Mouse (Mus musculus) mature B cell (primary cell): ENCODE measurements around the gene Abr.

Experiments
- in situ Hi-C: fragments of 300-500 bp; cut with MboI; formaldehyde crosslinking; loops from 2 replicates; pipeline ENCODE4 v1.14.3; 2019

The Abr gene

DNA sequence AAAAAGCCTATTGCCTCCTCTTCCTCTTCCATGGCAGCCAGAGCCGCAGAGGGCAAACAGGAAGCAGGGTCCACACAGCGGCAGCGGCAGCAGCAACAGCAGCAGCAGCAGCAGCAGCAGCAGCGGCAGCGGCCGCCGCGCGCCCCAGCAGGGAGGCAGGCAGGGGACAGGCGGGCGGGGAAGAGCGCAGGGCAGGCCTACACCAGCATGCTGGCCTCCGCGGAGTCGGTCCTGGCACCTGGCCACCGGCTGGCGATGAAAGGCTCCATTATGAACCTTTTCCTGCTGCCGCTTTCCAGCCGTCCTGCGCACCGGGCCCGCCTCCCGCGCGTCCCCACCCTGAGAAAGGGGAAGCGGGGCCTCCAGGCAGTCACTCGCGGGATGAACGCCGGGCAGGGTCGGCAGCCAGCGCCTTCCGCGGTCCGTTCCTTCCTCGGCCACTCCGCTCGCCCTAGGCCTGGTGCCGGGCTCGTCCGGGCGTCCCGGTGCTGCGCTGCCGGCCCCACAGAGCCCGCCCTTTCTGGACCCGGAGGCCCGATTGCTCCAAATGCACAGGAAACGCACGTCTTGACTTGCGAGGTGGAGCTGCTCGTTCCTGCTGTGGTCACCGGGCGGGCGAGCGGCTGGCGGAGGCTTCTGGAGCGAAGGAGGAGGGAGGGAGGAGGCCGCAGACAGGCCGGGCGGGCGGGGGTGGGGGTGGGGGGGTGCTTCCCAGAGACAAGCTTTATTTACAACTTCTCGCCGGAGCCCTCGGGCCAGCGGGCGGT, 127.6 kb downstream of the Abr start:
- in situ Hi-C loops, result no loop called here

DNA sequence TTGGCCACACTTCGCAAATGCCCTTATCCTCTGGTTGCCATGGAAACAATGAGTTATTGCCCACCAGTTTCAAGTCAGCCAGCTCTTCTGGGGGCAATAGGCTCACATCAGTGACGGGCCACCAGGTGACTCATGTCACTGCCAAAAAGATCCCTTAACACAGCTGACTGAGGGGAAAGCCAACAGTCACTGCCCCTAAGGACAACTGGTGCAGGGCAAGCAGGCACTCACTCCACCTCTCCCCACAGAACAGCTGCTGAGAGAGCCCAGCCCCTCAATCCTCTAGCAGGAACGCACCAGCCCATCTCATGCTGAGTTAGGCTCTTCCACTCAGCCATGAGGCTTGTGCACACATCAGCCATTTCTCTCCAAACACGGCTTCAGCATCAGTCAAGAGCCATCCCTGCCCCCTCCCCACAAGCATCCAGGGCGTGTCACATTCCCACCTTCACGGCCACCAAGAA, 128.3 kb downstream of the Abr start:
- in situ Hi-C loops, result no loop called here

DNA sequence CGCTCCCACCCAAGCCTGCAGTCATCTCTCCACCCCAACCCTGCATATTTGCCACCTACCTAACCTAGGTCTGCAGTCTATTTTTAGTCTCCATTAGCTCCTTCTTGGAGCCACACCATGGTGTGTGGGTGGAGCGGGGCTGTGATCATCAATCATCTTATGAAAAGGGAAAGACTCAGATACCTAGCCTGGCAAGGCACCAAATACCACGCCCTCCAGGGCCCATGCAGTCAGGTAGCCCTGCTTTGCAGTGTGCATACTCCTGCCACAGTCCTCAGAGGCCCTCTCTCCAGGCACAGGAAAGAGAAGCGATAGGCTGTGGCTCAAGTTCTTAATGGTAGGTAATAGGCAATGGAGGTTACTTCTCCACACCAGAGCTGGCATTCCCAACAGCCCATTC, 128.9 kb downstream of the Abr start:
- in situ Hi-C loops, result no loop called here

DNA sequence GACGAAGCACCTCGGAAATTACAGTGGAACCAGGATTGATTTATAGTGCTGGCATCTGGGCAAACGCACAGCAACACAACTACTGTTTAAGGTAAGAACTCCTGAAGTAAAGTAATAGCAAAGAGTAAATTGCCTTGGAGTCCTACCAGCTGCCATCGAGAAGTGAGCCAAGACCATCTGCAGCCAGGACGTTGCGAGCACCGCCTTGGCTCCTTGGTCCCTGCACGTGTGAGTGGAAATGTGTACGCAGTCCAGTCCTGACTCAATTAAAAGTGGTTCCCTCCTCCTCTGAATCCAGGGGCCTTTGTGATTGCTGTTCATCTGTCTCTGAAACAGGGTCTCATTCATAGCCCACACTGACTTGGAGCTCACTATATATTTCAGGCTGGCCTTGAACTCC, 130.3 kb downstream of the Abr start:
- in situ Hi-C loops, result no loop called here

DNA sequence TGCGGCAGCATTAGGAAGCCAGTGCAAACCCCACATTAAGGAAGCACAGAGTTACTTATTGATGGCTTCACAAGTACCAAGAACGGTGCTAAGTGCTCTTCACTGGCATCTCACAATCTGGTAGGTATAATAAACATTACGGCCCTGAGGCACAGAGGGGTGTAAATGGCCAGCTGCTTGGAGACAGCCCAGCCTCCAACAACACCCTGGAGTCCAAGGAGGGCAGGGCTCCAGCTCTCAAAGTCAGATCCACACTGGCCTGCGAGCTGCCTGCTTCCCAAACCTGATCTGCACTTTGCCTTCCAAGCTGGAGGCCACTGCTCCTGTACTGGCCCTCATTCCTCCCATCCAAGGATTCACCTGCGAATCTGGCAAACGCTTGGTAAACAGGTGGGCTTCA, 132.7 kb downstream of the Abr start:
- in situ Hi-C loops, result no loop called here

DNA sequence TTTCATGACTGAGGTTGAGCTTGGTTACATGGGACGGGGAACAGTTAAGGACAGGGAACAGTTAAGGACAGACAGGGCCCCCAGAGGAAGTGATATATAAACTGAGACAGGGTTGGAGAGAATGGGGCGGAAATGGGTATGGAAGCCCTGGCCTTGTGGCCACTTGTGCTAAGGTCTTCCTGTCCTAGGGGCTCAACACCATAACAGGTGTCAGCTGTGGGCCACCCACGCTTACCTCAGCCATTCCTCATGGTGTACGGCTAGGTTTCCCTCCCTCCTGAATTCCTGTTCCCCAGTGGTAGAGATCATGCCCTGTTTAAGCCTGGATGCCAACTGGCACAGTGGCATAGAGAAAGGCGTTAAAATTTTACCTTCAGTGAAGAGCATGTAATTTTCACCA, 135.1 kb downstream of the Abr start:
- in situ Hi-C loops, result no loop called here

DNA sequence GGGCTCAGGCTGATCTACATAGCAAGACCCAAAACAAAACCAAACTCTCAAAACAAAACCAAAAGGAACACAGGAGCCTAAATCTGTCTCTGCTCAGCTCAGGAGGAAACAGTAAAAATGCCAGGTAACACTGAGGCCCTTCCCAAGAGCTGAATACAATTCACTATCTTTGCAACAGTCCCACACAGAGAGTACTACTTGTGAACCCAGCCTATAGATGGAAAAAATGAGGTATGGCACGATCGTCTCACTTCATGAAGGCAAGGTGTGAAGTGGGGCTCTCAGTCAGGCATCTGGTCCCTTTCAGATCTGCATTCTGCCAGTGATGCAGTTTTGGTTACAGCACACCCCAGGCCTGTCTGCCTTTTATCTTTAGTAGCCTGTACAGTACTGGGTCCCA, 138.1 kb downstream of the Abr start:
- in situ Hi-C loops, result no loop called here

DNA sequence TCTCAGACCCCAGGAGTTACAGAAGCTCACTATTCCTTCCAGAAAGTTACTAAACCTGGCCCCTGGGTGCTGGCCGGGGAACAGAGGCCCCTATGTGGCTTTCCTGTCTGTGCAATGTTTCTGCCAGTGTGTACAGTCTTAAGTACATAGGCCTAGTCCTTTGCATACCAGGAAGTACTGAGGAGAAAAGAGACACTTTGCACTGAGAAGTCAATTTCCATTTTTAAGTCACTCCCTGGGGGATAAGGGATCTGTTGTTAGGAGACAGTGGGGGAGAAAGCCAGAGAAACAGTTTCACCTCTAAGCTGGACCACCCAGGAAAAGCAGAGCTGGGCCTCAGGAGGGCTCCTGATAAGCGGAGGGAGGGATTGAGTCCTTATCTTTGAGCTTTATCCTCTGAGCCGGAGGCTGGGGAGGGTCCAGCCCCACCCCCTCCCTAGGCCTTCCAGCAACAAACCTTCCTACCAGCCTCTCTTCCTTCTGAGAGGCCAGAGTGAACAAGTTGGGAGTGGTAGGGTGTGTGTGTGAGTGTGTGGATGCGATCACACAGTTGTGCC, 138.9 kb downstream of the Abr start:
- in situ Hi-C loops, result no loop called here

DNA sequence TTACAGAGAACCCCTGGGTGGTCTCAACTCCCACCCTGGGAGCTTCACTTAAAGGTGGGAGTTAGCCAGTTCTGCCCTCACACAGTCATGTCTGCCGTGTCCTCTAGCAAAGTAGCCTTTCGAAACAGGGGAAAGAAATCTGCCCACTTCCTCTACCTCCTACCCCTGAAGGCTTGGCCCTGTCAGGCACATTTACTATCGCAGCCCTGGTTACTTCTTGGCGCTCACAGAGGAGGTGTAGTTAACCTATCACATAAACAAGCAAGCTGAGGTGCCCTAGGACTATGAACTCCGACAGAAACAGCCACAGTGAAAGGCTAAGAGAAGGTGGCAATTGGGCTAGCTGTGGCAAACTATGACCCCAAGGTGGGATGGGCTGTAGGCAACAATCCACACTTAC, 139.4 kb downstream of the Abr start:
- in situ Hi-C loops, result no loop called here

DNA sequence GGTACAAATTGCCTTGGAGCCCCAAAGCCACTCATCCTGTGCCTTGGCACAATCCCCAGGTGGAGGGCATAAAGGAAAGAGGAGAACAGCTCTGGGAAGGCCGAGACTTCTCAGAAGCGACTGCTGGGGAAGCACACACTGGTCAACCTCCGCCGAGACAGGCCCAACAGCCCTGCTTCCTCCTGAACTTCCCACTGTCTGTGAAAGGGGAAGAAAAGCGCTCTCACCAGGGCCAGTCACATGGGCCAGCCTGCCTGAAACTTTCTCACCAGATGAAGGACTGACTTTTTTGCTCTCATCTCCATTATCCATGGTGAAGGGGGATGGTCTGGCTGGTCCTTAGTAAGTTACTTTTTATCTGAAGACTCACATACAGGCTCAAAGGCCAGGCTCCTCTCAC, 139.9 kb downstream of the Abr start:
- in situ Hi-C loops, result no loop called here

DNA sequence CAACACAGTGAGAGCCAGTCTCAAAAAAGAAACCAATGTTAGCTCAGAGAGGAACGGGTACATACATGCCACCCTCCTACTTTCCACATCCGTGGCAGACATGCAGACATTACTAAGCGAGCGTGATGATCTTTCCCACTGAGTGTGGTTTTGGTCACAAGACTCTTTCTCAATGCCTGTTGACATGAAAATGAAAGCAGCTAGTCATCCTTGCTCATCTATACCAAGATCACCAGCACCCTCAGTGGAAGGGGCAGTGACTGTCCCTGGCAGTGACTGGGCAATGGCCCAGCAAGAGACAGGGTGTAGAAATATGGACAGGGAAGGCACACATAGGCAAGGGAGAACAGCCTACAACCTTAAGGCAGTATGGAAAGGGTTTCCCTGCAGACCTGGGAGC, 142.4 kb downstream of the Abr start:
- in situ Hi-C loops, result no loop called here

DNA sequence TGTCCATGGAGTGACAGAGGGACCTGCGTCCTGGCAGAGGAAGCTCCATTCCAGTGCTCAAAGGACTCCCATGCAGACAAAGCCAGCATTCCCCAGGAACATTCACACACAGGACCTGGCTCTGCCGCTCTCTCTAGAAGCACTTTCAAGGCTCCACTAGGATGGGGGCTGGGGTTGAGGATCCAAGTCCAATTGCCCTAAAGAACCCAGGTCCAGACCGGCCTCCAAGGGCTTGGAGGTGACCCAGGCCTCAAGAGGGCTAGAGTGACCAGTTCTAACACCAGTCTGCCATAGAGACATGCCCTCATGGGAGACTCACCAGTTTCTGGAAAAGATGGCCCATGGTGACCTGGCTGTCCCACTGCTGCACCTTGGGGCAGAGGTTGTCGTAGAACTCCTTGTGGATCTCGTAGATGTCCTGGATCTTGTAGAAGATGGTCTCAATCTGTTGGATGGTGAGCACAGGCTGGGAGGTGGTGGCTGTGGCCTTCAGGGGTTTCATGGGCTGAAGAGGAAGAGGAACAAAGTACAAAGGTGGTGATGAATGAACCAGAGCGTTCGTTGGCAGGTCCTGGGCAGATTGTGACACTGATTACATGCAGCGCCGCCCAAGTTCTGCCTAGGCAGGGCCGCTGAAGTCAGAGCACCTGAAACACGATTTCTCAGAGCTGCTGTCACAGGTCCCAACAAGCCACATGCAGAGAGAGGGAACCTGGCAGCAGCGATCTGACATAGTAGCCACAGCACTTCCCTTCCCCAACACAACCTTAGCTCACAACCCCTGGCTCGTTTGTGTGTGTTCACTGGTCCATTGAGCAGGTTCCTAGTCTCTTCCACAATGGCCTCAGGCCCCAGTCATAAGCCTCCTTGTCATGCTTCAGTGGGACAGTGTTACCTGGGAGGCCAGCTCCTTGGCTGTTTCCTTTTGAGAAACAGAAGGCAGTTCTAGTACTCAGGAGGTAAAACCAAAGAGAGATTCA, 143.1 kb downstream of the Abr start:
- in situ Hi-C loops, result no loop called here

DNA sequence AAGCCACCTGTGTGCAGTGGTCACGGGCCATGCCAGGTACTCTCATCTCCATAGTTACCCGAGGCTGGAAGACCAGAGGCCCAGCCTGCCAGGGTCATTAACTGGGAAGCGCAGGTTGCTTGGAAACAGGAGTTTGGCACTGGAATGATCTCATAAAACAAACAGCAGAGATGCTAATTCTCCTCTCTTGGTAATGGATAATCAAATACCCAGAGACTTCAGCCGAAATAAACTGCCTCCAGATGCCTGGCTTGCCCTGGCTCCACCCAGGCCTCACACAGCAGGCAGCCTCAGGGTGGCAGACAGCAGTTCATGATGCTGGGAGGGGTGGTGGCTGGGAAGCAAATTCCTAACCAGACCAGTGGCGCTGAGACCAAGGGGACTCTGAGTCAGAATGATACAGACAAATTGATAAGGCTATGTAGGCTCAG, 145.0 kb downstream of the Abr start:
- in situ Hi-C loops, result no loop called here

DNA sequence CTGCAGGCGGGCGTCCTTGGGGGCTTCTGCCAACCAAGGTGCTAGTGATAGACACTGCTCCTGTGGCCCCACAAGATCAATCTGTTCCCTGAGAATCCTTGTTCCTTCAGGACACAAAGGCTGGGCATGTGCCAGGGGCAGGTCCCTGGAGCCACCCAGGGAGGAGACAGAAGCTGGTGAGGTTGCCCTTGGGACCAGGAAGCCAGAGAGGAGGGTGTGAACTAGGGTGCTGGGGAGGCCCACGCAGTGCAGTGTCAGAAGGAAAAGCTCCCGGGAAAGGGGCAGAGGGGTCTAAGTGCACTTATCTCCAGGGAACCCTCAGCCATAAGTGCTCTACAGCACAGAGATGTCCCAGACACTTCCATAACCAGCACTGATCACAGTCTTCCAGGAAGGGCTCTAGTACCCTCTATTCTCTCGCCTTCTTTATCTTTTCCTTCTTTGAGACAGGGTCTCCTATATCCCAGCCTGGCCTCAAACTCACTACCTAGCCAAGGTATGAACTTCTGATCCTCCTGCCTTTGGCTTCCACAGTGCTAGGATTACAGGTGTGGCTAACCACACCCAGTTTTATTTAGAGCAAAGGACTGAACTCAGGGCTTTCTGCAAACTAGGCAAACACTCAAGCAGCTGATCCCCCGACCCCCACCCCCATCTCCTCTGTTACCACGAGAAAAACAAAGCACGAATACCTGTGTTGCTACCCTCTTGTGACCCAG, 145.6 kb downstream of the Abr start:
- in situ Hi-C loops, result no loop called here

DNA sequence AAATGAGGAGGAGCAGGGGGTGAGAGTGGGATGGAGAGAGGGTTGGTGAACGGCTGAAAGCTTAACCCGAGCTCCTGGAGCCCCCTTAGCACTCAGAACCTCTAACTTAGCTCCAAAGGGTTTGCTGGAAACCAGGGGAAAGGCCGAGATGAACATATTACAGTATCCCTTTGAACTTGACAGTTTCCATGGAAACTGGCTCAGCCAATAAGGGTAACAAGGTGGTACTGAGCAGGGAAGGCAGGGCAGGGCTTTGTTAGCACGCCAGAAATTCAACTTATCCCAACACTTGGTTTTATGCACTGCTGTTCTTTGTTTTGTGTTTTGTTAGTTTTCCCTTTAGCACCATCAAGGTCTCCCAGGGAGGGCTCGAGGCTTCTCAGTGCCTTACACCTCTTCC, 149.5 kb downstream of the Abr start:
- in situ Hi-C loops, result no loop called here

DNA sequence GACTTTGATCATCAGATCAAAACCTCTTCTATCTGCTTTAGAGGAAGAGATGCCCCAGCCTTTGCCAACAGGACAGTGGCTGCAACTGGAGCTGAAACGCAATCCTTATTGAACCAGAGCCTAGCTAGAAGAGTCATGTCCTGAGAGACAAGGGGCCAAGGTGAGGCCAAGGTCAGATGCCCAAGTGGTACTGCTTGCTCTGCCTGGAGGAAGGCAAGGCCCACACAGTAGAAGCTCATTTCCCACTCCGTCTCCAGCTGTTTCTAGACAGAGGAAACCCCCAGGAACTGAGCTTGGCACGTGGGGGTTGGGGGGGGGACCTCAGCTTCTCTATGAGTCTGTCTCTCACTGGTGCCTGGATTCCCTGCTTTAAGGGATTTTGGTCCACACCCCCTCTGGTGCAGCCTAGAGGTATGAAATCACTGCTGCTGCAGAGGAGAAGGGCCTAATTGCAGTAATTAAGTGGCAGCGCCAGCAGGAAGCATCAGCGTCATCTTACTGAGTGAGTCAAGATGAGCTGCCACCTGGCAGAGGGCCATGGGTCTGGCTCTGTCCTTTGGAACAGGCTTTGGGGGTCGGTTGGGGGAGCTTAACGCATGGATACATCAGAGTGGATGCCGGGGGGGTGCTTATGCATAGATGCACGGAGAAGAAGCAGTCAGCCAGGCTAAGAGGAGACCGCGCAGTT, 152.7 kb downstream of the Abr start:
- in situ Hi-C loops, result no loop called here

DNA sequence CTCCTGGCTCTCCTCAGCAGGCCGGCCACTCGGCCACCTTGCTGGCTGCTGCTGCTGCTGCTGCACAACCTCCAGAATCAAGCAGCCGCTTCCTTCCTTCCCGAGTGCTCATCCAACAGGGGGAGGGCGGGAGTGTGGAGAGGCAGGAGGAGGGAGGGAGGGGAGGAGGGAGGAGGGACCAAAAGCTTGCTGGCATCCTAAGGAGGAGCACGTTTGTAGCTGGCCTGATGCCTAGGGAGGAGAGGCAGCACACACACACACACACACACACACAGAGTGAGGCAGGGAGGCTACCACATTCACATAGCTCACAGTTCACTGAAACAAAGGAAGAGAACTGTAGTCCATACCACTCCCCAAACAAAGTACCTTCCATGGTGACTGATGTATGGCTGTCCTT, 153.8 kb downstream of the Abr start:
- in situ Hi-C loops, result no loop called here

DNA sequence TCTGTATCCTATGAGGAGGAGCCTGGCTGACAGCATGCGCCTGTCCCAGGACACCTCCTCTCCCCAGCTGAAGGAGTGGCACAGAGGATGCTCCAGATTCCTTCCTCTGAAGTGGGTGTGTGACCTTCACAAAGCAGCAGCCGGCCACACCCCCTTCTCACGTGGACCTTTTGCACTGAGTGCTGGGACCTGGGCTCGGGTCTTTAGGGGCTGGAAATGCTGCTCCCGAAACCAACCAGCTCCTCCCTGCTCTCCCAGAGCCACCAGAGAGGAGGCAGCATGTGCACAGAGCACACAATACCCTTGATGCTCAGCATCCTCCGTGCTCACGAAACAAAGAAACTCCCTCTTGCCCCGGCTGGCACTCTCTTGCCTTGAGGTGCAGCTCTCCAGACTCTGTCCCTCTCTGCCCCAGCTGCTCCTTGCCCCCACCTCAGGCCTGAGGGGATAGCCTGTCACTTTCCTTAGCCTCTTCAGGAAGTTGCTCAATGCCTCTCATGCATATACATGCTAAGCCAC, 154.6 kb downstream of the Abr start:
- in situ Hi-C loops, result no loop called here

DNA sequence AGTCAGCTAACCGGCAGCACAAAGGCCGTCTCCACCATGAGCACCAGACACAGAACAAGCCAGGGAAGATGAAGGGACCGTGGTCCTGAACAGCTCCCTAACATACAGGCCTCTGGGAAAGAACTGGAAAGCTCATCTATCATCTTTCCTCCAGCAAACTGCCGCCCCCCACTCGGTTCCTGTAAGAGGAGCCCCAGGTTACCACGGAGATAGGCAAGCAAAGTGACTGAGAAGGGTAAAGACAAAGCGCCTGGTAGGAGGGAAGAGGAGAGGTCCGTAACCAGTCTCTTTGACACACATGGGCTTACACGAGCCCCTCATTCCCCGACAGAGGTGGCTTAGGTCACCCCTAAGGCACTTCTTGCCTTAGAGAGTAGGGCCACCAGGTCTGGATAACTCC, 155.0 kb downstream of the Abr start:
- in situ Hi-C loops, result no loop called here

DNA sequence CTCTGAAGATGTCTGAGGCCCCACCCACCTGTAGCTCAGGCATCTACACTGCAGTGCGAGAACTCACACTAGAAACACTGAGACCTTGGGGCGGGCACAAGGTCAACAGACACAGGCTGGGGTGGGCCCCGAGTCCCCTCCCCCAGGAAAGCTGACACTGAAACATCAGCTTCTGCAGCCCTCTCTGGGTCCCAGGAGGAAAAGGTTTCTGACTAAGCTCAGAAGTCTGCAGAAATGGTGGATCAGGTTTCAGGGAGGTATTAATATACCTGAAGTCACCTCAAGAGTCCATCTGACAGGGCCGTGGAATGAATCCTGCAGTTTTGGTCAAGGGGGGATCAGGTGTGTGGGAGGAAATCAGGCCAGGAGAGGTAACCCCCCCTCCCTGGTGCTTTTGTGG, 156.2 kb downstream of the Abr start:
- in situ Hi-C loops, result no loop called here

DNA sequence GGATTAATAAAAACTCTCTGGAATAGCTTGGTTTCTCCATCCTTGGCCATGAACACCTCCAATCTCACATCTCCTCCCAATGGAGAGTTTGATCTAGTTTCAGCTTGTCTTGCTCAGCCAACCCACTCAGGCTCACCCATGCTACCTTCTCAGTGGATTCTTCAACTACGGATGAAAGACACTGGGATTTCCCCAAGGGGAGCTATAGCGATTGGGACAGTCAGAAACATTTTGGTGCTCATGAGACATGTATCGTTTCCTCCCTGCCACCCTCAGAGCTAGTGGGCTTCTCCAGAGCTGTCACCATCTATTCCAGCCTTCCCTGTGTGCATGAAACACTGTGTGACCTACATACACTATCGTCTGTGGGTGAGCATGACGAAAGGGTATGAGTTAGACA, 160.4 kb downstream of the Abr start:
- in situ Hi-C loops, result no loop called here
